Mouse (Mus musculus) thymus, adult 2 months (tissue): ENCODE results near the gene Traf7.

Experiments
- CTCF ChIP-seq: fragments of 200-500 bp; IDR thresholded peaks from 2 replicates; pipeline ENCODE4 v1.5.1; 2012; ENCODE audit warnings: mild to moderate bottlenecking, control low read depth, low read length, moderate library complexity, borderline replicate concordance; ENCODE audit not compliant: control insufficient read depth, poor library complexity, insufficient read depth; ENCODE audit errors: extremely low read depth
- POLR2A ChIP-seq: fragments of 200-500 bp; IDR thresholded peaks from 2 replicates; pipeline ENCODE4 v1.6.1; 2012; ENCODE audit warnings: mild to moderate bottlenecking, low read length, control low read depth, moderate library complexity; ENCODE audit not compliant: control insufficient read depth, poor library complexity, insufficient read depth; ENCODE audit errors: extremely low read depth

DNA sequence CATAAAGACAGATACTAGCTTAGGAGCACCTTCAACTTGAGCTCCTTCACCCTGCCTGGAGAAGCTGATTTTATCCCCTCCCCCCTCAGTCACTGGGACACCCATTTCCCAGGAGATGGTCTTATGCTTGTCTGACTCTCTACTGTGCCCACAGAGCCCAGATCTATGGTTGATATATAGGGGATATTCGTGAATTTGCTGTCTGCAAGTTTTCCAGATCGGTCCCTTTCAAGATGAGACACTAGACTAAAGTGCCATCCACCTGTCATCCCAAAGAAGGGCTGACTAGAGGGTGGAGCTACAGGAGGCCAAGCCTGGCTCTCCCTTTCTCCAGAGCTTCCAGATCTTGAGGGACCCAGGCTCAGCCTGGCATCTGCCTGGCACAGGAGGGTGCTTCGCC lies 3.3 kb upstream of the Traf7 start:
- TF ChIP-seq CTCF (no peak), POLR2A (no peak)
